Mouse (Mus musculus): Measurements from ENCODE around the gene Camsap1. TPM values are rescaled to one million over a fixed set of nuclear protein-coding genes. Genes with fewer than 3 reads are reported as not detected.

Camsap1 gene
- polyA plus RNA-seq, 1 experiment from 2014 or later: 99.8 TPM

GRCm38 (mm10) chr2:26002001-26002400, 18.9 kb upstream of the Camsap1 start:
- no peak overlapping the region for H3K4me3 ChIP-seq
- no peaks in the 10 kb centered on the region for H3K9me3 ChIP-seq
- ATAC-seq (replicated peaks): no peak
- no peak overlapping the region for H3K27ac ChIP-seq
- no peak overlapping the region for H3K4me2 ChIP-seq
- H3K9ac ChIP-seq: no peak overlapping the region
- 73% methylated on average over 2 of the region's 2 CpGs for WGBS
- H3K4me1 ChIP-seq: no peaks in the 10 kb centered on the region
- H3K36me3 ChIP-seq (replicated peaks): peaks cover 50% of the 10 kb centered on the region
- no peaks in the 10 kb centered on the region for H3K27me3 ChIP-seq (replicated peaks)

- Histone ChIP-seq H3K27me3 (replicated peaks) (no peaks in the 10 kb centered on the region), H3K4me1 (no peaks in the 10 kb centered on the region), H3K4me3 (no peak overlapping the region), H3K9me3 (no peaks in the 10 kb centered on the region), H3K9ac (no peak overlapping the region), H3K4me2 (no peak overlapping the region), H3K27ac (no peak overlapping the region), H3K36me3 (replicated peaks) (peaks cover 41% of the 10 kb centered on the region; the same call in 1 of the 2 replicates)
- over 99% methylated on average over 5 of the region's 5 CpGs for WGBS
- no peak for ATAC-seq (replicated peaks)
These were observed 18.1 kb upstream of the Camsap1 start for GRCm38 (mm10) chr2:26001136-26001535.

- no peak overlapping the region for H3K4me3 ChIP-seq
- no peak overlapping the region for H3K9ac ChIP-seq
- H3K9me3 ChIP-seq: no peaks in the 10 kb centered on the region
- ATAC-seq (replicated peaks): no peak
- H3K4me1 ChIP-seq: no peaks in the 10 kb centered on the region
- H3K27ac ChIP-seq: no peak overlapping the region
- 91% methylated on average over 3 of the region's 3 CpGs for WGBS
- H3K4me2 ChIP-seq: no peak overlapping the region
- peaks cover 31% of the 10 kb centered on the region; the same call in 1 of the 2 replicates for H3K36me3 ChIP-seq (replicated peaks)
- no peaks in the 10 kb centered on the region for H3K27me3 ChIP-seq (replicated peaks)
These were observed 14.6 kb upstream of the Camsap1 start for GRCm38 (mm10) chr2:25997716-25998115.

- ATAC-seq (replicated peaks): no peak
- Histone ChIP-seq H3K4me2 (no peak overlapping the region), H3K4me3 (no peak overlapping the region), H3K9ac (no peak overlapping the region), H3K27me3 (replicated peaks) (no peaks in the 10 kb centered on the region), H3K27ac (no peak overlapping the region), H3K4me1 (no peaks in the 10 kb centered on the region), H3K9me3 (no peaks in the 10 kb centered on the region), H3K36me3 (replicated peaks) (peaks cover 15% of the 10 kb centered on the region; the same call in 1 of the 2 replicates)
- 90% methylated on average over 3 of the region's 3 CpGs for WGBS
These were observed 11.7 kb upstream of the Camsap1 start for GRCm38 (mm10) chr2:25994791-25995190.

GRCm38 (mm10) chr2:25992285-25992684, 9.2 kb upstream of the Camsap1 start:
- ATAC-seq (replicated peaks): no peak
- Histone ChIP-seq H3K36me3 (replicated peaks) (0 out of 2 replicates have a peak, but pooled peaks cover 3% of the 10 kb centered on the region), H3K4me1 (no peaks in the 10 kb centered on the region), H3K4me2 (no peak overlapping the region), H3K4me3 (no peak overlapping the region), H3K9ac (no peak overlapping the region), H3K27me3 (replicated peaks) (no peaks in the 10 kb centered on the region), H3K27ac (no peak overlapping the region), H3K9me3 (no peaks in the 10 kb centered on the region)
- 79% methylated on average over 2 of the region's 2 CpGs for WGBS

GRCm38 (mm10) chr2:25989651-25990050, 6.6 kb upstream of the Camsap1 start:
- 86% methylated on average over 1 of the region's 1 CpGs for WGBS
- Histone ChIP-seq H3K36me3 (replicated peaks) (no peaks in the 10 kb centered on the region), H3K4me1 (peaks cover 5% of the 10 kb centered on the region; the same call in 1 of the 2 replicates), H3K4me3 (no peak overlapping the region), H3K27me3 (replicated peaks) (no peaks in the 10 kb centered on the region), H3K4me2 (no peak overlapping the region), H3K9ac (no peak overlapping the region), H3K9me3 (no peaks in the 10 kb centered on the region), H3K27ac (no peak overlapping the region)
- ATAC-seq (replicated peaks): no peak

- Histone ChIP-seq H3K36me3 (replicated peaks) (no peaks in the 10 kb centered on the region), H3K4me1 (peaks cover 14% of the 10 kb centered on the region), H3K4me2 (no peak overlapping the region), H3K9ac (no peak overlapping the region), H3K27me3 (replicated peaks) (no peaks in the 10 kb centered on the region), H3K27ac (no peak overlapping the region), H3K4me3 (no peak overlapping the region), H3K9me3 (no peaks in the 10 kb centered on the region)
- ATAC-seq (replicated peaks): no peak
- 94% methylated on average over 6 of the region's 6 CpGs for WGBS
These were observed 4.7 kb upstream of the Camsap1 start for GRCm38 (mm10) chr2:25987817-25988216.

GRCm38 (mm10) chr2:25986601-25987000, 3.5 kb upstream of the Camsap1 start:
- Histone ChIP-seq H3K4me3 (no peak overlapping the region), H3K4me1 (peaks cover 17% of the 10 kb centered on the region), H3K27ac (no peak overlapping the region), H3K4me2 (no peak overlapping the region), H3K9ac (no peak overlapping the region), H3K27me3 (replicated peaks) (no peaks in the 10 kb centered on the region), H3K36me3 (replicated peaks) (no peaks in the 10 kb centered on the region), H3K9me3 (no peaks in the 10 kb centered on the region)
- WGBS: 56% methylated on average over 5 of the region's 5 CpGs
- ATAC-seq (replicated peaks): no peak

- peak; percentile 31 for ATAC-seq (replicated peaks)
- Histone ChIP-seq H3K9ac (peak overlapping the region; percentile 99), H3K27me3 (replicated peaks) (no peaks in the 10 kb centered on the region), H3K4me3 (peak overlapping the region; percentile 97), H3K36me3 (replicated peaks) (no peaks in the 10 kb centered on the region), H3K4me1 (peaks cover 55% of the 10 kb centered on the region), H3K9me3 (no peaks in the 10 kb centered on the region), H3K27ac (peak overlapping the region; percentile 94), H3K4me2 (peak overlapping the region; percentile 83)
- under 1% methylated on average over 75 of the region's 76 CpGs for whole genome bisulfite sequencing
These were observed 523 bp downstream of the Camsap1 start for GRCm38 (mm10) chr2:25982426-25983091.

- Histone ChIP-seq H3K4me2 (peak overlapping the region; percentile 83), H3K27ac (peak overlapping the region; percentile 94), H3K27me3 (replicated peaks) (no peaks in the 10 kb centered on the region), H3K9ac (peak overlapping the region; percentile 99), H3K9me3 (no peaks in the 10 kb centered on the region), H3K4me1 (peaks cover 55% of the 10 kb centered on the region), H3K4me3 (peak overlapping the region; percentile 97), H3K36me3 (replicated peaks) (no peaks in the 10 kb centered on the region)
- no peak for ATAC-seq (replicated peaks)
- under 1% methylated on average over 16 of the region's 16 CpGs for WGBS
These were observed 1.0 kb downstream of the Camsap1 start for GRCm38 (mm10) chr2:25982052-25982425.

GRCm38 (mm10) chr2:25978997-25979396, 4.1 kb downstream of the Camsap1 start:
- no peak overlapping the region for H3K4me2 ChIP-seq
- no peak overlapping the region for H3K4me3 ChIP-seq
- H3K9me3 ChIP-seq: no peaks in the 10 kb centered on the region
- H3K27ac ChIP-seq: no peak overlapping the region
- H3K36me3 ChIP-seq (replicated peaks): no peaks in the 10 kb centered on the region
- ATAC-seq (replicated peaks): no peak
- no peaks in the 10 kb centered on the region for H3K27me3 ChIP-seq (replicated peaks)
- no peak overlapping the region for H3K9ac ChIP-seq
- 90% methylated on average over 4 of the region's 4 CpGs for WGBS
- H3K4me1 ChIP-seq: peaks cover 43% of the 10 kb centered on the region

GRCm38 (mm10) chr2:25977587-25978239, 5.4 kb downstream of the Camsap1 start:
- WGBS: 82% methylated on average over 7 of the region's 7 CpGs
- Histone ChIP-seq H3K4me3 (no peak overlapping the region), H3K27me3 (replicated peaks) (no peaks in the 10 kb centered on the region), H3K4me1 (peaks cover 41% of the 10 kb centered on the region), H3K4me2 (no peak overlapping the region), H3K9me3 (no peaks in the 10 kb centered on the region), H3K9ac (no peak overlapping the region), H3K27ac (no peak overlapping the region), H3K36me3 (replicated peaks) (no peaks in the 10 kb centered on the region)
- no peak for ATAC-seq (replicated peaks)

Data from midbrain, embryonic 15.5 days (tissue).